Mouse (Mus musculus): ENCODE measurements around the gene Hdac10.

GRCm38 (mm10) chr15:89169431-89169830 lies 40.9 kb upstream of the Hdac10 start:
- TF ChIP-seq CTCF (IDR thresholded peaks at IDR 0.05), result no peak
- TF ChIP-seq EP300 (IDR thresholded peaks at IDR 0.05), result no peak

Measured in lung, postnatal 0 days (tissue).